Mouse (Mus musculus) liver, embryonic 15.5 days (tissue): ENCODE measurements around the gene Fam71e1. TPM values are rescaled to one million over a fixed set of nuclear protein-coding genes. Genes with fewer than 3 reads are reported as not detected.

Experiments
- ATAC-seq: fragments of 200-750 bp; cut with Nextera tagmentation; 2 replicates; pipeline ENCODE4 v1.8.0; 2017; ENCODE audit warnings: moderate number of reproducible peaks, mild to moderate bottlenecking, moderate library complexity; ENCODE audit not compliant: insufficient read depth
- H3K27ac ChIP-seq: fragments of 300-500 bp; sonication (generic); replicated peaks from 2 replicates; pipeline ENCODE4 v1.5.1; 2015; ENCODE audit warnings: mild to moderate bottlenecking, inconsistent platforms
- H3K27me3 ChIP-seq: fragments of 300-500 bp; sonication (generic); 2 replicates; pipeline ENCODE4 v1.6.1; 2015; ENCODE audit warnings: mild to moderate bottlenecking, inconsistent platforms
- H3K36me3 ChIP-seq: fragments of 300-500 bp; sonication (generic); replicated peaks from 2 replicates; pipeline ENCODE4 v1.6.1; 2015; ENCODE audit warnings: moderate library complexity, mild to moderate bottlenecking, inconsistent platforms
- H3K4me1 ChIP-seq: fragments of 300-500 bp; sonication (generic); replicated peaks from 2 replicates; pipeline ENCODE4 v1.6.1; 2015; ENCODE audit warnings: inconsistent platforms
- H3K4me2 ChIP-seq: fragments of 300-500 bp; sonication (generic); 2 replicates; pipeline ENCODE4 v1.6.1; 2015; ENCODE audit warnings: moderate library complexity, mild to moderate bottlenecking, inconsistent platforms
- H3K4me3 ChIP-seq: fragments of 300-500 bp; sonication (generic); replicated peaks from 2 replicates; pipeline ENCODE4 v1.5.1; 2015; ENCODE audit warnings: mild to moderate bottlenecking, inconsistent platforms
- H3K9ac ChIP-seq: fragments of 300-500 bp; sonication (generic); 2 replicates; pipeline ENCODE4 v1.6.1; 2015; ENCODE audit warnings: moderate library complexity, mild to moderate bottlenecking, inconsistent platforms
- H3K9me3 ChIP-seq: fragments of 300-500 bp; sonication (generic); replicated peaks from 2 replicates; pipeline ENCODE4 v1.6.1; 2016; ENCODE audit warnings: inconsistent platforms
- WGBS: fragments of 180-500 bp; shearing (Covaris S2); methylation state at CpG from one replicate; pipeline ENCODE4 v1.1.7; 2015; ENCODE audit warnings: mixed read lengths; ENCODE audit not compliant: insufficient replicate concordance; 5-methylcytosine and 5-hydroxymethylcytosine counted together
- polyA plus RNA-seq: library from polyadenylated mRNA; unstranded; fragments of >200 nt; fragmentation: Nextera tagmentation; extraction: Ambion mirVana; gene quantifications from 2 replicates; pipeline ENCODE4 v1.2.1, GENCODE M21; 2015

Fam71e1 gene
- polyA plus RNA-seq, 1 experiment from 2014 or later: 2.0 TPM

GRCm38 (mm10) chr7:44519240-44519913 is 23.0 kb downstream of the Fam71e1 start:
- H3K27me3 ChIP-seq: peaks cover 81% of the 10 kb centered on the region
- no peaks in the 10 kb centered on the region for H3K9me3 ChIP-seq
- 0 out of 2 replicates have a peak, but pooled peaks cover 6% of the 10 kb centered on the region for H3K4me1 ChIP-seq
- no peaks in the 10 kb centered on the region for H3K36me3 ChIP-seq
- H3K27ac ChIP-seq: no peak overlapping the region
- no peak overlapping the region for H3K4me2 ChIP-seq
- no peak overlapping the region for H3K4me3 ChIP-seq
- ATAC-seq: no peak
- no peak overlapping the region for H3K9ac ChIP-seq
- WGBS: 51% methylated on average over 9 of the region's 9 CpGs

- Histone ChIP-seq H3K4me2 (no peak overlapping the region), H3K36me3 (no peaks in the 10 kb centered on the region), H3K4me1 (0 out of 2 replicates have a peak, but pooled peaks cover 6% of the 10 kb centered on the region), H3K9me3 (no peaks in the 10 kb centered on the region), H3K27me3 (peaks cover 83% of the 10 kb centered on the region), H3K9ac (no peak overlapping the region), H3K27ac (no peak overlapping the region), H3K4me3 (no peak overlapping the region)
- no peak for ATAC-seq
- WGBS: 34% methylated on average over 3 of the region's 3 CpGs
Measured at GRCm38 (mm10) chr7:44520990-44521389, 24.6 kb downstream of the Fam71e1 start.

GRCm38 (mm10) chr7:44521710-44522109 is 25.3 kb downstream of the Fam71e1 start:
- no peak for ATAC-seq
- Histone ChIP-seq H3K27me3 (peaks cover 84% of the 10 kb centered on the region), H3K4me2 (peak overlapping the region; percentile 7; the same call in 1 of the 2 replicates), H3K4me3 (no peak overlapping the region), H3K36me3 (no peaks in the 10 kb centered on the region), H3K9ac (no peak overlapping the region), H3K4me1 (0 out of 2 replicates have a peak, but pooled peaks cover 6% of the 10 kb centered on the region), H3K27ac (no peak overlapping the region), H3K9me3 (no peaks in the 10 kb centered on the region)
- 4% methylated on average over 20 of the region's 20 CpGs for WGBS

- ATAC-seq: no peak
- peaks cover 86% of the 10 kb centered on the region for H3K27me3 ChIP-seq
- WGBS: 43% methylated on average over 2 of the region's 2 CpGs
Measured at GRCm38 (mm10) chr7:44523056-44523455, 26.7 kb downstream of the Fam71e1 start.

GRCm38 (mm10) chr7:44524502-44524901 is 28.1 kb downstream of the Fam71e1 start, which contains the start of gene Mybpc2:
Gene Mybpc2, minus strand, starts transcription at chr7:44524656.
- H3K4me3 ChIP-seq: no peak within 1 kb of the TSS
- peaks cover 87% of the 10 kb centered on the region for H3K27me3 ChIP-seq
- H3K9ac ChIP-seq: no peak within 1 kb of the TSS
- H3K4me1 ChIP-seq: peaks cover 21% of the 10 kb centered on the region
- WGBS: 23% methylated on average over 12 of the region's 12 CpGs
- H3K9me3 ChIP-seq: no peaks in the 10 kb centered on the region
- H3K27ac ChIP-seq: no peak within 1 kb of the TSS
- no peak for ATAC-seq
- no peaks in the 10 kb centered on the region for H3K36me3 ChIP-seq
- no peak within 1 kb of the TSS for H3K4me2 ChIP-seq

More at GRCm38 (mm10) chr7:44523056-44523455, 26.7 kb downstream of the Fam71e1 start:
- Histone ChIP-seq H3K4me2 (no peak overlapping the region), H3K36me3 (no peaks in the 10 kb centered on the region), H3K4me3 (no peak overlapping the region), H3K9me3 (no peaks in the 10 kb centered on the region), H3K27ac (no peak overlapping the region), H3K4me1 (peaks cover 13% of the 10 kb centered on the region), H3K9ac (no peak overlapping the region)

- peaks cover 83% of the 10 kb centered on the region for H3K27me3 ChIP-seq
- H3K9ac ChIP-seq: no peak overlapping the region
- H3K9me3 ChIP-seq: no peaks in the 10 kb centered on the region
Measured at GRCm38 (mm10) chr7:44525126-44525832, 28.9 kb downstream of the Fam71e1 start.

GRCm38 (mm10) chr7:44526414-44527154 is 30.2 kb downstream of the Fam71e1 start:
- H3K27me3 ChIP-seq: peaks cover 72% of the 10 kb centered on the region
- no peak overlapping the region for H3K4me3 ChIP-seq
- peaks cover 19% of the 10 kb centered on the region for H3K4me1 ChIP-seq
- H3K4me2 ChIP-seq: no peak overlapping the region
- H3K27ac ChIP-seq: no peak overlapping the region
- no peaks in the 10 kb centered on the region for H3K36me3 ChIP-seq
- no peak overlapping the region for H3K9ac ChIP-seq
- no peak for ATAC-seq
- 78% methylated on average over 14 of the region's 14 CpGs for WGBS
- H3K9me3 ChIP-seq: no peaks in the 10 kb centered on the region

More at GRCm38 (mm10) chr7:44525126-44525832, 28.9 kb downstream of the Fam71e1 start:
- Histone ChIP-seq H3K27ac (no peak overlapping the region), H3K4me1 (peaks cover 21% of the 10 kb centered on the region), H3K36me3 (no peaks in the 10 kb centered on the region), H3K4me3 (no peak overlapping the region), H3K4me2 (no peak overlapping the region)
- WGBS: 14% methylated on average over 22 of the region's 22 CpGs
- ATAC-seq: no peak

- peak overlapping the region; percentile 54; the same call in 1 of the 2 replicates for H3K9ac ChIP-seq
- no peaks in the 10 kb centered on the region for H3K9me3 ChIP-seq
- H3K27ac ChIP-seq: no peak overlapping the region; the same call in 1 of the 2 replicates
- peaks cover 7% of the 10 kb centered on the region; the same call in 1 of the 2 replicates for H3K36me3 ChIP-seq
- peak overlapping the region; percentile 90 for H3K4me2 ChIP-seq
- H3K27me3 ChIP-seq: peaks cover 61% of the 10 kb centered on the region
- H3K4me3 ChIP-seq: peak overlapping the region; percentile 56
- H3K4me1 ChIP-seq: peaks cover 17% of the 10 kb centered on the region
- WGBS: 4% methylated on average over 40 of the region's 40 CpGs
- ATAC-seq: peak; percentile 55
Measured at GRCm38 (mm10) chr7:44527483-44528398, 31.4 kb downstream of the Fam71e1 start.

GRCm38 (mm10) chr7:44529518-44529917 is 33.1 kb downstream of the Fam71e1 start:
- peaks cover 25% of the 10 kb centered on the region for H3K36me3 ChIP-seq
- peaks cover 43% of the 10 kb centered on the region for H3K27me3 ChIP-seq
- ATAC-seq: no peak
- H3K9ac ChIP-seq: no peak overlapping the region
- no peak overlapping the region for H3K27ac ChIP-seq
- peaks cover 19% of the 10 kb centered on the region for H3K4me1 ChIP-seq
- H3K9me3 ChIP-seq: no peaks in the 10 kb centered on the region
- WGBS: 66% methylated on average over 5 of the region's 5 CpGs
- H3K4me2 ChIP-seq: no peak overlapping the region
- no peak overlapping the region for H3K4me3 ChIP-seq

- Histone ChIP-seq H3K36me3 (peaks cover 35% of the 10 kb centered on the region), H3K4me1 (peaks cover 19% of the 10 kb centered on the region), H3K9me3 (no peaks in the 10 kb centered on the region), H3K4me2 (no peak overlapping the region), H3K9ac (no peak overlapping the region), H3K27ac (no peak overlapping the region), H3K27me3 (peaks cover 33% of the 10 kb centered on the region), H3K4me3 (no peak overlapping the region)
- no peak for ATAC-seq
- 57% methylated on average over 3 of the region's 3 CpGs for WGBS
Measured at GRCm38 (mm10) chr7:44530507-44530906, 34.1 kb downstream of the Fam71e1 start.
